Mouse (Mus musculus) liver, embryonic 13.5 days (tissue): ENCODE data around the gene Gm49403. TPM values are rescaled to one million over a fixed set of nuclear protein-coding genes. Genes with fewer than 3 reads are reported as not detected.
"Not testable (repeated sequence)": the region's sequence is repeated elsewhere in the genome, so short reads cannot be mapped to it uniquely, and the experiment has no call there.

ENCODE experiments used
- ATAC-seq: fragments of 200-750 bp; cut with Nextera tagmentation; 2 replicates; pipeline ENCODE4 v1.8.0; 2017; ENCODE audit warnings: low read depth, mild to moderate bottlenecking, moderate number of reproducible peaks, moderate library complexity
- DNase-seq: peaks from one replicate; pipeline ENCODE4 v3.0.0; 2022
- H3K27ac ChIP-seq: fragments of 300-500 bp; sonication (generic); 2 replicates; pipeline ENCODE4 v1.5.1; 2015; ENCODE audit warnings: moderate library complexity, mild to moderate bottlenecking, inconsistent platforms
- H3K27me3 ChIP-seq: fragments of 300-500 bp; sonication (generic); 2 replicates; pipeline ENCODE4 v1.6.1; 2015; ENCODE audit warnings: mild to moderate bottlenecking, inconsistent platforms
- H3K36me3 ChIP-seq: fragments of 300-500 bp; sonication (generic); 2 replicates; pipeline ENCODE4 v1.6.1; 2015; ENCODE audit warnings: mild to moderate bottlenecking, inconsistent platforms
- H3K4me1 ChIP-seq: fragments of 300-500 bp; sonication (generic); replicated peaks from 2 replicates; pipeline ENCODE4 v1.6.1; 2015; ENCODE audit warnings: inconsistent platforms
- H3K4me2 ChIP-seq: fragments of 300-500 bp; sonication (generic); 2 replicates; pipeline ENCODE4 v1.6.1; 2015; ENCODE audit warnings: inconsistent platforms, mild to moderate bottlenecking, moderate library complexity
- H3K4me3 ChIP-seq: fragments of 300-500 bp; sonication (generic); replicated peaks from 2 replicates; pipeline ENCODE4 v1.5.1; 2015; ENCODE audit warnings: mild to moderate bottlenecking, inconsistent platforms
- H3K9ac ChIP-seq: fragments of 300-500 bp; sonication (generic); 2 replicates; pipeline ENCODE4 v1.6.1; 2015; ENCODE audit warnings: mild to moderate bottlenecking, inconsistent platforms
- H3K9me3 ChIP-seq: fragments of 300-500 bp; sonication (generic); replicated peaks from 2 replicates; pipeline ENCODE4 v1.6.1; 2016; ENCODE audit warnings: inconsistent platforms
- WGBS: fragments of 180-500 bp; shearing (Covaris S2); methylation state at CpG from one replicate; pipeline ENCODE4 v1.1.7; 2015; ENCODE audit not compliant: insufficient replicate concordance; 5-methylcytosine and 5-hydroxymethylcytosine counted together
- polyA plus RNA-seq: library from polyadenylated mRNA; unstranded; fragments of >200 nt; fragmentation: Nextera tagmentation; extraction: Ambion mirVana; gene quantifications from 2 replicates; pipeline ENCODE4 v1.2.1, GENCODE M21; 2015

The Gm49403 gene
- polyA plus RNA-seq, result not detected in 2 replicates

DNA sequence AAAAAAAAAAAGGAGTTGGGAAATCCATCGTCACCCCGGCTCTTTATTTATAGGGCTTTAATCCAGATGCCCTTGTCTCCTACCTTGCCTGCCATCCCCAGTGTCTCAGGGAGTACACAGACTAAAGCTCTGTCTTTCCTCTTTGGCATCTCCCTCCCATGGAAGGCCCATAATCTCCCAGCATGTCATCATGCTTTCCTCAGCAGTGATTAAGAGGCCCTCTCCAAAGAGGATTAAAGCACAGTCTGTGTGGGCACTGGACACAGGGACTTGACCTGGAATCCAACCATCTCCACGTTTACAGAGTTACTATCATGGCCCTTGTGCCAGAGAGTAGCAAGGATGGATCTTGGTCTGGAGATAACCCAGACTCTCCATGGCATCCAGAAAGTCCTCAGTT is at the start of gene Gm49403, which contains the start of gene Lbhd1:
Gm49403 (plus strand) TSS at position 315 of the 400 bp plus-strand sequence.
Lbhd1 (plus strand) TSS at position 117 of the 400 bp plus-strand sequence.
- no peak within 1 kb of the TSS for H3K4me3 ChIP-seq
- no peak for DNase-seq
- H3K4me1 ChIP-seq, result peaks cover 35% of the 10 kb centered on the region
- H3K27ac ChIP-seq, result no peak within 1 kb of the TSS
- 69% methylated on average over 3 of the region's 3 CpGs for WGBS
- H3K9me3 ChIP-seq, result no peaks in the 10 kb centered on the region
- H3K36me3 ChIP-seq, result no peaks in the 10 kb centered on the region
- ATAC-seq, result no peak
- no peaks in the 10 kb centered on the region for H3K27me3 ChIP-seq
- H3K9ac ChIP-seq, result no peak within 1 kb of the TSS
- no peak within 1 kb of the TSS for H3K4me2 ChIP-seq

DNA sequence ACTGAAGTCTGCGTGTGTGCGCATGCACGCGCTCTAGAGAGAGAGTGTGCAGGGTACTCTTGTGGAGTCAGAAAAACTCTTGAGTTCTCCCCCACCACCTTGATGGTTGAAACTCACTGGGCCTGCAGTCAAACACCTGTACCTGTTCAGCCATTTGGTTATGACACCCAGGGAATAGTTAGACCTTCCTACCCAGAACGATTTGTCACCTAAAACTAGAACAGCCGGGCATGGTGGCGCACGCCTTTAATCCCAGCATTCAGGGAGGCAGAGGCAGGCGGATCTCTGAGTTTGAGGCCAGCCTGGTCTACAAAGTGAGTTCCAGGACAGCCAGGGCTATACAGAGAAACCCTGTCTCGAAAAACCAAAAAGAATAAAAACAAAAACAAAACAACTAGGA is 47.4 kb upstream of the Gm49403 start:
- peaks cover 44% of the 10 kb centered on the region for H3K4me1 ChIP-seq
- 91% methylated on average over 10 of the region's 10 CpGs for WGBS
- peaks cover 50% of the 10 kb centered on the region for H3K36me3 ChIP-seq

DNA sequence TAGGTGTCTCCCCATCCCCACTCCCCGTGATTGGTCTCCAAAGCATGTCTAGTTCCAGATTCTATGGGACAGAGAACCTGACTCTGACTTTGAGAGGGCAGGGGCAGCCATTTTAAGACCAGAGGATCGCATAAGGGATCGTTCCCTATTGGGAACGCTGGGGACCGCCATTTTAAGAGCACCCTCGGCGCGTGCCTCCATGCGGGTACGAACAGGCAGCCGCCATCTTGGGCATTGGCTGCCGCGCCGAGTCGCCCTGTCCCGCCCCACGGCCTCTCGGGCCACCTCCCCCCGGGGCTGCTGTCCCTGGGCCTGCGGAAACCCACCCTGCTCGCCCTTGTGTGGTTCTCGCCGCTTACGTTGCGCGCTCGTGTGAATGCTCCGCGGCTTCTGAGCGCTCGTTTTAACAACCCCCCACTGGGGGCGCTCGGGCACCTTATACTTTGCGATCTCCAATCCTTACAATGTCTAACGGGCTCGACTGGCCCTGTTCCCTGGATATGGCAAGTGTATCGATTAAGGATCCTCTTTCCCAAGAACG is 46.4 kb upstream of the Gm49403 start, which contains the start of gene Bscl2:
Bscl2 (plus strand) TSS at position 217 of the 541 bp plus-strand sequence.
- DNase-seq, result peak; percentile 75
- peak; percentile 73 for ATAC-seq
- Histone ChIP-seq H3K9me3 (no peaks in the 10 kb centered on the region), H3K27me3 (no peaks in the 10 kb centered on the region), H3K9ac (peak within 1 kb of the TSS; percentile 87), H3K36me3 (peaks cover 42% of the 10 kb centered on the region), H3K4me3 (peak within 1 kb of the TSS; percentile 75), H3K4me2 (peak within 1 kb of the TSS; percentile 91), H3K27ac (peak within 1 kb of the TSS; percentile 93), H3K4me1 (peaks cover 46% of the 10 kb centered on the region)
- WGBS, result under 1% methylated on average over 38 of the region's 38 CpGs

More for the DNA sequence above, 47.4 kb upstream of the Gm49403 start:
- not testable (repeated sequence) for H3K4me3 ChIP-seq, DNase-seq, H3K9ac ChIP-seq, H3K27me3 ChIP-seq, ATAC-seq, H3K9me3 ChIP-seq, H3K4me2 ChIP-seq
- peak overlapping the region; percentile 93 for H3K27ac ChIP-seq

DNA sequence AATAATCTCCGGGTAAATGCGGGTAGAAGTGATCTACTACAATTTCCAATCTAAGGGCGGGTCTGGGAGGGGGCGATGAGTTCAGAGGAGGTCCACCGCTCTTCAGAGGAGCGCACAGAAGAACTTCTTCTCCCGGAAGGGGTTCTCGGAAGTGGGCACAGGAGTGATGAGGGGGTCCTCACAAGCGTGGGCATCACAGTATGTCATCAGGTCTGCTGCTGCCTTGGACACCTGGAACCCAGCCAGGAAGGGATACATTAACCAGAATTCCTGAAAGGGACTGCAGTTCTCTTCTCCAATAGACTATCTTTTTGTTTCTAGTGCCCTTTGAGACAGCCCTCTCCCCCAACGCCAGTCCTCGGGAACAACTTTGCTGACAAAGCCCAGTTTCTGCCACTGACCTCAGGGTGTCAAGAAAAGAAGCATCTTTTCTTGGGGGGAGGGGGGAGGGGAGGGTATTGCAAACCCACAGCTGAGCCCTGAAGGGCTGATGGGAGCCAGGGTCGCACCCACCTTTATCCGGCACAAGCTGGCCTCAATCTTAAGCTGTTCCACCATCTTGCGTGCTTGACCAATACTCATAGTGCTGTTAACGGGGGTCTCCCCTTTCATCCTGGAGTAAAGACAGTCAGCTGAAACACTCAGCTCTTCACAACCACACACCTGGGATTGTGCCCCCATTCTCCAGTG is 45.5 kb upstream of the Gm49403 start:
- Histone ChIP-seq H3K27ac (peak overlapping the region; percentile 93), H3K9ac (peak overlapping the region; percentile 87), H3K4me3 (peak overlapping the region; percentile 75), H3K4me2 (peak overlapping the region; percentile 91), H3K36me3 (peaks cover 34% of the 10 kb centered on the region), H3K4me1 (peaks cover 46% of the 10 kb centered on the region), H3K27me3 (no peaks in the 10 kb centered on the region), H3K9me3 (no peaks in the 10 kb centered on the region)
- DNase-seq (no peak), ATAC-seq (0 out of 2 replicates have a peak, but pooled peaks have one; percentile 5)
- WGBS, result 25% methylated on average over 15 of the region's 15 CpGs

DNA sequence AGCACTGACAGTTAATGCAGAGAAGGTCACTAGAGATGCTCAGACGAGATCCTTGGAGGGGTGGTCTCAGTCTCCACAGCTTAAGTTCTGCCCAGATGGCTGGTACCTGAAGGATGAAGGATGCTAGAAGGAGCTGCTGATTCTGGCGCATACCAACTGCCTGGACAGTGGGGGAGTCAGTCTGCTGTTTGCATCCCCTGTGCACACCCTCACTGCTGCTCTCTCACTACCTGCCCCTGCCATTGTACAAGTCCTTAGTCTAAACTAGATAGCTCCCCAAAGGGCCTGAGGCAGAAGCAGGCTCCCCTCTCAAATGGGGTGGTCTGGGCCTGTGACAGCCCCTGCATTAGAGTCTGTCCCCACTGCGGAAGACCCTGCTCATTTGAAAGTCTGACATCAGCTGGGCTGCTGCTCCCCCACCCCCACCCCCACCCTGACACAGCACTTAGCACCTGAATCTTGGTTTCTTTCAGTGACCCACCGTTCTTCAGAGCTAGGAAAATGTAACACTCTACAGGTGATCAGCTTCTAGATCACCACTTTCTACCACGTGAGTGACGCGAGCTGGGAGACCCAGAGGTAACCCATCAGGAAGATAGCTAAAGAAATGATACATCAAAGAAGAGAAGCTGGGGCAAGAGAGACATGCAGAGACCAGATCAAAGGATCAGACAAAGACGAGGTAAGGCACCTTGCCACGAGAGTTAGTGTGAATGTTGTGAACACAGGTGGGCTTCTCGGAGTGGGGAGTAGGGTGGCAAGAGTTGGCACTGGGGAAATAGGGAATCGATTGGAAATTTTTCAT is 44.4 kb upstream of the Gm49403 start, which contains the start of gene Gng3:
Gng3 (minus strand) TSS at position 92 of the 805 bp plus-strand sequence.
- DNase-seq, result no peak
- H3K4me2 ChIP-seq, result peak within 1 kb of the TSS; percentile 91
- H3K36me3 ChIP-seq, result peaks cover 23% of the 10 kb centered on the region
- H3K4me3 ChIP-seq, result peak within 1 kb of the TSS; percentile 75
- H3K9ac ChIP-seq, result peak within 1 kb of the TSS; percentile 87
- H3K9me3 ChIP-seq, result no peaks in the 10 kb centered on the region
- 72% methylated on average over 11 of the region's 11 CpGs for WGBS
- H3K27ac ChIP-seq, result peak within 1 kb of the TSS; percentile 93
- peaks cover 46% of the 10 kb centered on the region for H3K4me1 ChIP-seq
- H3K27me3 ChIP-seq, result no peaks in the 10 kb centered on the region
- no peak for ATAC-seq

DNA sequence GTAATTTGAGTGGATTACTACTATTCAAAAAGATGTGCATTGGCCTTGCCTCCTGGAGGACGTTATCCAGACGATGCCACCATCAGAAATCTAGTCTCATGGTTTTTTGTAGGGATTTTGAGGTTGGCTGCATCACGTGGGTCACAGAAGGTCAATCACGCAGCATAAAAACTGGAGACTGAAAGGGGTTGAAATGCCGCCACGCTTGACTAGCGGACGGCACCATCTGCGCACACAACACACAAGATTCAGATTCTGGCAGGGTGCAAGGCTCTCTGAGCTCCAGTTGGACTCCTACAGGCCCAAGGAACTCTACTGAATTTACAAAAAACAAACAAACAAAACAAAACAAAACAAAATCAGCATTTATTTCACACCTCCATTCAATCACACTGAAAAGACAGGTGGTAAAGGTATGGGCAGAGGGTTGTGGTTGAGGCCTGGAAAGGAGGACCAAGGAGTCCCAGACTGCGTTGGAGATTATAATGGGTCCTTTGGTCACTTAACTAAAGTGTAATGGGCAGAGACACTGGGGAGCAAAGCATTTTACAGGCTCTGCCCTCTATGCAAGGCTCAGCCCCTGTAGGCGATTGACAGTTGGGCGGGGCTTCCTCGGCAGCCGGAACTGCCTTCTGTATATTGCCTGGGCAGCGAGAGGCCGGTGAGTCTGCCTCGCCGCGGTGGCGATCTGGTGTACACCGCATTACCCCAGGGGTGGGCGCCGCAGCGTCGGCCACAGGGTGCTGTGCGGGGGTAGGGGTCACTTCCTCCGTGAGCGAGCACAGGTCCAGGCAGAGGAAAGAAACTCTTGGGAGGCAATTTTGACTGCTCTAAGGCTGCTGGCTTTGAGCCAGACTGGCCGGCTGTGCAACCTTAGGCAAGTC is 43.6 kb upstream of the Gm49403 start:
- DNase-seq (peak; percentile 72), ATAC-seq (peak; percentile 78)
- H3K27ac ChIP-seq, result peak overlapping the region; percentile 67
- peak overlapping the region; percentile 69 for H3K4me3 ChIP-seq
- no peaks in the 10 kb centered on the region for H3K27me3 ChIP-seq
- H3K4me2 ChIP-seq, result peak overlapping the region; percentile 85
- WGBS, result 25% methylated on average over 29 of the region's 29 CpGs
- H3K9ac ChIP-seq, result peak overlapping the region; percentile 84
- peaks cover 17% of the 10 kb centered on the region for H3K36me3 ChIP-seq
- H3K9me3 ChIP-seq, result no peaks in the 10 kb centered on the region
- H3K4me1 ChIP-seq, result peaks cover 49% of the 10 kb centered on the region

DNA sequence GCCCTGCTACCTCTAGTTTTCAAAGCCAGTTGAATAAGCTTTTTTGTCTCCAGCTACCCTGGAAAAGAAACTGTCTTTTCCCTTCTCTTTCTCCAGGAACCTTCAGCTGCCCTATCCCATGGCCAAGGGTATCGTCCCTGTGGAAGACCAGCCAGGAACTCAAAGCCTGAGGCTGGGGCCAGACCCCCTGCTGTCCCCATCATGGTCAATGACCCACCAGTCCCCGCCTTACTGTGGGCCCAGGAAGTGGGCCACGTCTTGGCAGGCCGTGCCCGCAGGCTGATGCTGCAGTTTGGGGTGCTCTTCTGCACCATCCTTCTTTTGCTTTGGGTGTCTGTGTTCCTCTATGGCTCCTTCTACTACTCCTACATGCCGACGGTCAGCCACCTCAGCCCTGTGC is 42.7 kb upstream of the Gm49403 start:
- Histone ChIP-seq H3K4me2 (peak overlapping the region; percentile 85), H3K27me3 (no peaks in the 10 kb centered on the region), H3K4me3 (peak overlapping the region; percentile 69), H3K9me3 (no peaks in the 10 kb centered on the region), H3K36me3 (peaks cover 19% of the 10 kb centered on the region), H3K27ac (peak overlapping the region; percentile 67), H3K9ac (peak overlapping the region; percentile 84), H3K4me1 (peaks cover 49% of the 10 kb centered on the region)
- DNase-seq, result no peak
- 77% methylated on average over 7 of the region's 7 CpGs for WGBS
- ATAC-seq, result no peak

DNA sequence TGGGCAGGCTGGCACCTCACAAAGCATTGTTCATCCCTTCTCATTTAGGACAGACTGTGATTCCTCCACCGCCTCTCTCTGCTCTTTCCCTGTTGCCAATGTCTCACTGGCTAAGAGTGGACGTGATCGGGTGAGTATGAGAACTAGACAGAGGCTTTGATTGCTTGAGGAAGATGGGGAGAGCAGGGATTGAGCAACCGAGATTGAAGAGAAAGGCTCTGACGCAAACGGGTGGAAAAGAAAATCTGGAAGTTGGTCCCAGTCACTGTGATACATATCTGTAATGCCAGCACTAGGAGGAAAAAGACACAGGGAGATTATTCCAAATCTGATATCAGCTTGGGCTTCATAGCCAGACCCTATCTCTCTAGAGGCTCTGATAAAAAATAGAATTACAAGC is 40.8 kb upstream of the Gm49403 start:
- 70% methylated on average over 6 of the region's 6 CpGs for WGBS

DNA sequence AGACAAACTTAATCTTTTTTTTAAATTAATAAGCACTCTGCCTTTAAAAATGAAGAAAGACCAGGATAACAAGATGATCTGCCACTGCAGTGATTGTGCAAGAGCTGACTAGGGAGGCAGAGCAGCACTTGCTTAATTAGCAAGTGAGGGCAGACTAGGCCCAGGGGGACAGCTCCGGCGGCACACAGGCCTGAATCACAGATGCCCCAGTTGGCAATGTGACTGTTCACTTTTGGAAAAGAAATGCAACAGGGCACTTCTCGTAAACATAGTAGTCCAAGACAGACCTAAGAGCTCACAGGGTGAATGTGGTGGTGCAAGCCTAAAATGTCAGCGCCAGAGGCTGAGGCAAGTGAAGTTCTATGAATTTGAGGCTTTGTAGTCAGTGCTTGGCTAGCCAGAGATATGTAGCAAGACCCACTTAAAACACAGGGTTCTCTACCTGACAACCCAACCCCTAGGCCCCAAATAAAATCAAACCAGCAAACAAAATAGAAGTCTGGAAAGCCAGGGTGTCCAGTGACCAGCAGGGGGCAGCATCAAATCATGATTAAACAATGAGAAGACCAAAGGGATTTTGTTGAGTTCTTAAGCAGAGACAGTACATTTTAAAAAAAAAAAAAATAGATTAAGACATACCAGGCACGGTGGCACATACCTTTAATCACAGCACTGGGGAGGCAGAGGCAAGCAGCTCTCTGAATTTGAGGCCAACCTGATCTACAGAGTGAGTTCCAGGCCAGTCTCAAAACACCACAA is 39.2 kb upstream of the Gm49403 start:
- H3K9me3 ChIP-seq, result no peaks in the 10 kb centered on the region
- H3K9ac ChIP-seq, result no peak overlapping the region
- no peaks in the 10 kb centered on the region for H3K27me3 ChIP-seq
- H3K4me3 ChIP-seq, result no peak overlapping the region
- H3K27ac ChIP-seq, result no peak overlapping the region
- H3K4me1 ChIP-seq, result peaks cover 22% of the 10 kb centered on the region
- peak; percentile 48 for DNase-seq
- no peak overlapping the region for H3K4me2 ChIP-seq
- peaks cover 41% of the 10 kb centered on the region for H3K36me3 ChIP-seq
- WGBS, result 57% methylated on average over 5 of the region's 5 CpGs
- no peak for ATAC-seq

More for the DNA sequence above, 40.8 kb upstream of the Gm49403 start:
- no peak overlapping the region for H3K4me2 ChIP-seq
- H3K27ac ChIP-seq, result no peak overlapping the region
- no peaks in the 10 kb centered on the region for H3K27me3 ChIP-seq
- H3K9me3 ChIP-seq, result no peaks in the 10 kb centered on the region
- H3K4me1 ChIP-seq, result peaks cover 38% of the 10 kb centered on the region
- no peak overlapping the region for H3K9ac ChIP-seq
- DNase-seq (no peak), ATAC-seq (no peak)
- H3K36me3 ChIP-seq, result peaks cover 34% of the 10 kb centered on the region
- no peak overlapping the region for H3K4me3 ChIP-seq

DNA sequence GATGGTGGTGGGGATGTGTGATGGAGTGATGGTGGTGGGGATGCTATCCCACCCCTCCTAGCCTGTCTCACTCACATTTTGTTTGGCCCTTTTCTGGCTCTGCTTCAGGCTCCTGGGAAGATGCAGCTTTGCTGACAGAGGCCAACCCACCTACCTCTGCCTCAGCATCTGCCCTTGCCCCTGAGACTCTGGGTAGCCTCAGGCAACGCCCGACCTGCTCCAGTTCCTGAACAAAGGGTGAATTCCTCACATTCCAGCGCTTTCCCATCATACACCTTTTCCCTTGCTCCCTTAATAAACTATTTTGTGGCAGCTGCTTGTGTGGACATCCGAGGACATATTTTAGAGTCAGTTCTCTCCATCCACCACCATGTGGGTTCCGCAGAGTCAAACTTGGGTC is 35.4 kb upstream of the Gm49403 start:
- whole genome bisulfite sequencing, result 75% methylated on average over 5 of the region's 5 CpGs
- ATAC-seq, result no peak
- H3K4me1 ChIP-seq, result peaks cover 10% of the 10 kb centered on the region

More for the DNA sequence above, 35.4 kb upstream of the Gm49403 start:
- H3K27ac ChIP-seq, result no peak overlapping the region
- no peak for DNase-seq
- no peaks in the 10 kb centered on the region for H3K9me3 ChIP-seq
- H3K4me2 ChIP-seq, result no peak overlapping the region
- H3K9ac ChIP-seq, result no peak overlapping the region
- H3K4me3 ChIP-seq, result no peak overlapping the region
- H3K36me3 ChIP-seq, result peaks cover 38% of the 10 kb centered on the region
- H3K27me3 ChIP-seq, result no peaks in the 10 kb centered on the region
